Mouse (Mus musculus) activated CD4-positive, CD25-positive, alpha-beta regulatory T cell (primary cell): ENCODE data around the gene Clec2h. TPM values are rescaled to one million over a fixed set of nuclear protein-coding genes. Genes with fewer than 3 reads are reported as not detected.

ENCODE experiments used
- polyA plus RNA-seq, 2 experiments: library from polyadenylated mRNA; unstranded; fragments of 100-300 nt; shearing (Covaris generic); gene quantifications; one replicate each; pipeline ENCODE4 v1.2.1; 2017

Gene Clec2h
- under 1 TPM in 1 of 2 experiments, not detected in 1; 0.61 TPM for polyA plus RNA-seq

DNA sequence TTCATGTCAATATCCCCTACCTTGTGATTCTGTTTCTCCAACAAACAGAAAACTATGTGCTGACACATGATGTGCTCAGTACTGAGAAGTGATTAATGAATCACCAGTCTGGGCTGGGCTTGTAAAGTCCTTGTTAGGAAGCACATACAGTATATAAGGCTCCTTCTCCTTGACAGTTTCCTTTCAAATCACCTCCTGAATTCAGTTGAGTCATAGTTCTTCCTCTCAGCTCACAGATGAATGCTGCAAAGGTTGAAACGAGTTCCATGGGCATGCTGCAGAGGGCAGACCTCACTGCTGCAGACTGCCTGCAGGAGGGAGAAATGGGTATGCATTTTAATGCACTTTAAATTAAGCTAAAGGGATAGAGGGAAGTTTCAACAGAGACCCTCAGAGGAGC lies at the start of gene Clec2h:
Gene Clec2h (plus strand): TSS at position 180 of the 400 bp plus-strand sequence.

DNA sequence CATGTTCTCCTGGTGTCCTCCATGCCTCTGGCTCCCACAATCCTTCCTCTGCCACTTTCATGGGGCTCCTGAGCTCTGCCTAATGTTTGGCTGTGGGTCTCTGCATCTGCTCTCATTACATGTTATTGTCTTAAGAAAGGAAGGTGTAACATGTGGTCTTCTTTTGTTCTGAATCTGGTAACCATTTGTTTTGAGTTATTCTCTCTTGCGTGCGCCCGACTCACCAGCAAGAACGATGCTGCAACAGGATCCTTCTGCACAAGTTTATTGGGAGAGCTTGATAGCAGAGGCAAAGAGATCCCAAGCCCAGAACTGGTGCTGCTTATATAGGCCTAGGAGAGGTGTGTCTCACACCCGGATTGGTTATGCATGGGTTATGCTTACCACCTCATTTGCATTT lies 38.8 kb upstream of the Clec2h start, which contains the start of gene Klrb1a:
Gene Klrb1a (minus strand): TSS at position 101 of the 400 bp plus-strand sequence.

DNA sequence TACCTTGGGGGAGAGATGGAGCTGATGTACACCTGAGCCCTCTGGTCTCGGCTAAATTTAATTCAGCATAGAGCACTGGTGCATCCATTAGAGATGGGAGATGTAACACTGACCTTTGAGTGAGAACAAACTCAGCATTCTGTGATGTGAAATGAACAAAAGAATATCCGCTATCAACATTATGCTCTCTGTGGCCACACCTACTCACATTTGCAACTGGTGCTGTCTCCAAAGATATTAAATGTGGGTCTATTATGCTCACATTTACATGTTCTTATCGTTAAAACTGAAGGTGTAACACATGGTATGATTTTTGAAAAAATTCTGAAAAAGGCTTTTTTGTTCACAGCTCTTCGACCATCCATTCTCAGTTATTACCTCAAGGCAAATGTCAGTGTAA lies 60.8 kb downstream of the Clec2h start, which contains the start of gene Klrb1:
Gene Klrb1 (minus strand): TSS at position 101 of the 400 bp plus-strand sequence.

Other genes with a start within 250 kb of the Clec2h start
- 10 to 100 TPM; 21.9 to 28.9 TPM for gene Itfg2, start 237.5 kb upstream of the Clec2h start, polyA plus RNA-seq
- gene Fkbp4, start 223.7 kb upstream of the Clec2h start, polyA plus RNA-seq = 100 to 1,000 TPM; 106 to 117 TPM
- gene Pzp, start 135.7 kb upstream of the Clec2h start, polyA plus RNA-seq = under 1 TPM in 1 of 2 experiments, not detected in 1; 0.55 TPM
- under 1 TPM; 0.06 to 0.57 TPM for gene A2ml1, start 80.8 kb upstream of the Clec2h start, polyA plus RNA-seq
- gene Klrb1a, start 38.9 kb upstream of the Clec2h start, polyA plus RNA-seq = not detected
- gene Klrb1, start 60.7 kb downstream of the Clec2h start, polyA plus RNA-seq = not detected
- gene Klrb1c, start 126.8 kb downstream of the Clec2h start, polyA plus RNA-seq = 1 to 10 TPM; 1.4 to 3.6 TPM
- not detected for gene Gm44511, start 163.9 kb downstream of the Clec2h start, polyA plus RNA-seq
- under 1 TPM in 1 of 2 experiments, not detected in 1; 0.15 TPM for gene Klrb1b, start 163.9 kb downstream of the Clec2h start, polyA plus RNA-seq
- gene Clec2i, start 225.2 kb downstream of the Clec2h start, polyA plus RNA-seq = 10 to 100 TPM; 75.1 to 77.5 TPM
- 1 to 10 TPM; 1.2 to 1.8 TPM for gene BC035044, start 228.7 kb downstream of the Clec2h start, polyA plus RNA-seq